Mouse (Mus musculus): ENCODE data around the gene Pecr.
"Not testable (repeated sequence)": the region's sequence is repeated elsewhere in the genome, so short reads cannot be mapped to it uniquely, and the experiment has no call there.

The Pecr gene

DNA sequence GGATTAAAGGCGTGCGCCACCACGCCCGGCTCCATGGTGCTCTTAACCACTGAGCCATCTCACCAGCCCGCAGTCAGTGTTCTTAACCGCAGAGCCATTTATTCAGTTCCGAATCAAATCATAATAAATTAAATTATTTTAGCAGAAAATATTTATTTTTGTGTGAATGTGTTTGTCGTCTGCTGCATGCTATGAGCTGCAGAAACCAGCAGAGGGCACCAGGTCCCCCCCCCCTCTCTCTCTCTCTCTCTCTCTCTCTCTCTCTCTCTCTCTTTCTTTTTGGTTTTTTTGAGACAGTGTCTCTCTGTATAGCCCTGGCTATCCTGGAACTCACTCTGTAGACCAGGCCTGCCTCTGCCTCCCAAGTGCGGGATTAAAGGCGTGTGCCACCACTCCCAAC lies 51.5 kb downstream of the Pecr start:
- DNase-seq: not testable (repeated sequence)

DNA sequence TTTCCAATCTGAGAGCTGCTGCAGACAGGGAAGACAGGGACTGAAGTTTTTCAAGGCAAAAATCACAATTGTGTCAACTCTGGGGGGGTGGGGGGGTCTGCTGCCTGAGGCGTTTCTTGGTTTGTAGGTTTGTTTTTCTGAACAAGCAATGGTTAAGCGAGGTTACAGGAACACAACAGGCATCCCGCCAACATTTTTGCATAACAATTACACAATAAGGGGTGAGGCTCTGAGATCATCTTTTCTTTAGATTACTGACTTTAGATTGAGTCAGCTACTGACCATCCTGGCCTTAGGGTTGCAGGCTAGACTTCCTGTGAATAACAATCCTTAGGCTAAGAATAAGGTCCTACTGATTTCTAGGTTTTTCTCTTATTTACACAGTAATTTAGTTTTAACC lies 55.1 kb downstream of the Pecr start:
- DNase-seq: no peak

DNA sequence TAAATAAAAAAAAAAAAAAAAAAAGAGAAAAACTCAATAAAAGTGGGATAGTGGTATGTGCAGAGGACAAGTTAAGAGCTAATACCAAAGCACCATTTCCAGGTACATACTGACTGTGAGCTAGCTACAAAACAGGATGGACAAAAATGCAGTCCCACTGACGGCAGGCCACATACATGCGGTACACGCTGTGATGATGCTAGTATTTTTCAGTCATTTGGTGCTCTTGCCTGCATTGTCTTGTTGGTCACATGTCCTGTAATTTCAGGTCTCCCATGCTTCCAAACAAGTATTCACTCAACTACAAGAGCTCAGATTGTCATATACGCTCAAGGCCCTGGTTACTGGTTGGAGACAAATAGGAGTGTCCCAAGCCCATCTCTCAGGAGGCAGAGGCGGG lies 56.6 kb downstream of the Pecr start:
- no peak for DNase-seq

DNA sequence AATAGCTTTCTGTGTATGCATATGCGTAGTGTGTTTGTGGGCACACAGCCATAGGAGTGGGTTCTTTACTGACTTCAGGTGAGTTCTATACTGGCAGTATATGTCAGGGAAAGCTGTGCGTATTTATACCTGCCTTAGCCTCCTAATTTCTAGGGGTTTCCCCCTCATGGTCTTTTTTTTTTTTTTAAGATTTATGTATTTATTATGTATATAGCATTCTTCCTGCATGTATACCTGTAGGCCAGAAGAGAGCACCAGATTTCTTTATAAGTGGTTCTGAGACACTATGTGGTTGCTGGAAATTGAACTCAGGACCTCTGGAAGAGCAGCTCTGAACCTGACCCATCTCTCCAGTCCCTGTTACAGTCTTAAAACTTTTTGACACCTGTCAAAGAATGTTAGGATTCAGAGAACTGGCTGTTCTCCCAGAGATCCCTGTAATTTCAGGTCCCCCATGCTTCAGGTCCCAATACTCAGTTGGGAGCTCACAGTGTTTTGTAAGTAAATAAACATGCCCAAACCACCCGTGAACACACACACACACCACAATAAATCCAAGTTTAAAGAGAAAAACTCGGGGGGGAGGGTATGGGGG lies 57.1 kb downstream of the Pecr start:
- DNase-seq: no peak

GRCm38 (mm10) chr1:72226172-72226886 lies 57.8 kb downstream of the Pecr start:
- no peak for DNase-seq

GRCm38 (mm10) chr1:72225720-72226171 lies 58.4 kb downstream of the Pecr start:
- peak; percentile 71 for DNase-seq

DNA sequence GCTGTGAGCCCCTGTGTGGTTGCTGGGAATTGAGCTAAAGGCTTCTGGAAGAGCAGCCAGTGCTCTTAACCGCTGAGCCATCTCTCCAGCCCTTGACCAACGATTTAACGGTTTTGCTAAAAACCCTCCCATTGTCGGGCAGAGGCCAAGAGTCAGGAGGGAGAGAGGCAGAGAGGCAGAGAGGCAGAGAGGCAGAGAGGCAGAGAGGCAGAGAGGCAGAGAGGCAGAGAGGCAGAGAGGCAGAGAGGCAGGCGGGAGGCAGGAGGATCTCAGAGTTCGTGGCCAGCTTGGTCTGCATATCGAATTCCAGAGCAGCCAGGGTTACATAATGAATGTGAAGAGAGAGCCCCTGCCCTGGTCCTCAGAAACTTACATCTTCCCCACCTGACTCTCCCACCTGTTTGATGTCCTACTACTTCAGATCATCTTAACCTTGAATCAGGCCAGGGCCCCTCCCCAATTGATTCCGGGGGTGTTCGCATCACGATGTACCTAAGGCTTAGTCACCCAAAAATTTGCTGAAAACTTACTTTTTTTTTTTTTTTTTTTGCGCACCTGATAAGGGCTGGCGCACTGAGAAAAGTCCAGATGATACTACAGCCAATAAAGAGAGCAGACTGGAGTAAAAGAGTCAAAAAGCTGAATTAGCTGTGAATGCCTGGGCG lies 58.9 kb downstream of the Pecr start:
- no peak for DNase-seq

GRCm38 (mm10) chr1:72220008-72220407 lies 64.1 kb downstream of the Pecr start:
- DNase-seq: no peak

DNA sequence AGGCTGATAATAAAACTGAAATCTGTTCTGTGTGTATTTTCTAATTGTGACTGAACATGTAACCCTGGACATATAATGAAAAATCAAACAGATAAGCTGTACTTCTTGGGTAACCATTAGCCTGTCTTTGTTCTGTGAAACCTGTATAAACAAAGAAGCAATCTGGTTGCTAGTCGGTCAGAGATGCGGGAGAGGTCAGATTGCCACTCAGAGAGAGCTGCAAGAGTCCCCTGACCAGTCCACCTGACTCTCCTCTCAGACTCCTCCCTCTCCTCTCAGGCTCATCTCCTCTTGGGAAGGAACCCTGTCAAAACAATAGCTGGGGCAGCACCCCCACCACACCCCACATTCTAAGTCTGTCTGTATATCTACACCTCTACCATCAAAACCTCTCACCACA lies 65.0 kb downstream of the Pecr start:
- DNase-seq: no peak

- DNase-seq: no peak
Observed at GRCm38 (mm10) chr1:72218626-72219025, 65.5 kb downstream of the Pecr start.

- no peak for DNase-seq
Observed at GRCm38 (mm10) chr1:72216761-72217160, 67.4 kb downstream of the Pecr start.

DNA sequence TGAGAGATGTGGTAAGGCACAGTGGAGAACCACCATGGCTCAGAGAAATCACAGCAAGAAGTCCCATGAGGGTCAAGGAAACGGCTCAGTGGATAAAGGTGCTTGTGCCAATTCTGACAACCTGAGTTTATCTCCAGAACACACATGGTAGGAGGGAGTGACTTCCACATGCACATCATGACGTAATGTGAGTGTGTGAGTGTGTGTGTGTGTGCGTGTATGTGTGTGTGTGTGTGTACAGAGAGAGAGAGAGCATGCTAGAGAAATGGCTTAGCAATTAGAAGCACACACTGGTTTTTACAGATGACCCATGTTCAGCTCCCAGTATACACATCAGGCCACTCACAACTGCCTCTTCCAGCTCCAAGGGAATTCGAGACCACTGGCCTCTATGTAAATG lies 68.9 kb downstream of the Pecr start:
- DNase-seq: no peak

DNA sequence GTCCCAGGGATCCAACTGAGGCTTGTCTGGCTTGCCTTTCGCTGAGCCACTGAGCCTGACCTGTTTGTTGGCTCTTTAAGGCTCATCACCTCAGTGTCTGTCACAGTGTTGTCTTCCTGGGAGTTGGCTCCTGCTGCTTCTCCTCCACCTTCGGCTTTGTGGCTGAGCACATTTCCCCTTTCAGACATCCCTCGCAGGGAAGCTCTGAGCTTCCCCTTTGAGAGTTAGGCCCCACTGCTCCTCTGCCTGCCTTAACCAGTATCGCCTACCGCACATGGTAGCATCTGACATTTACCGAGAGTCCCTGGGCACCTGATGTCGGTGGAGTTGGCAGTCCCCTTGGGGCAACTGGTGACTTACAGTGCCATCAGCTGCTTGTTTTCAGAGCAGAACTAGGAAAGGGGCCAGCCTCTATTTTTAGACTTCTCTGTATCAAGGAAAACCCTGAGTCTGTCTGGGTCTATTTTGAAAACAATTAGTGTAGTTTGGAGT lies 69.6 kb downstream of the Pecr start:
- DNase-seq: no peak

DNA sequence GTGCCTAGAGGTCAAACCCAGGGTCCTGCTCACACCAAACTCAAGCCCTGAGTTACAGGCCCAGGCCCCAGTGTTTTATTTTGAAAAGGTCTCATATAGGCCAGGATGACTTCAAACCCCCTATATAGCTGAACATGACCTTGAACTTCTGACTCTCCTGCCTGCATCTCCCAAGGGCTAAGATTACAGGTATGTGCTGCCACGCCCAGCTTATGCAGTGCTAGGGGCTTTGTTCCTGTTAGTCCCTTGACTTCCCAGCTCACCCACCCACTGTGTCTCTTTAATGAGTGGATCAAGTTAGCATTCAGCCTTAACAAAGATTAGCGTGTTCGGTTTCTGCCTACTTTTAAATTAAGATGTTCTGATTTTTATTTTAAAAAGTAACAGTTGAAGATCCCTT lies 70.2 kb downstream of the Pecr start:
- DNase-seq: no peak

DNA sequence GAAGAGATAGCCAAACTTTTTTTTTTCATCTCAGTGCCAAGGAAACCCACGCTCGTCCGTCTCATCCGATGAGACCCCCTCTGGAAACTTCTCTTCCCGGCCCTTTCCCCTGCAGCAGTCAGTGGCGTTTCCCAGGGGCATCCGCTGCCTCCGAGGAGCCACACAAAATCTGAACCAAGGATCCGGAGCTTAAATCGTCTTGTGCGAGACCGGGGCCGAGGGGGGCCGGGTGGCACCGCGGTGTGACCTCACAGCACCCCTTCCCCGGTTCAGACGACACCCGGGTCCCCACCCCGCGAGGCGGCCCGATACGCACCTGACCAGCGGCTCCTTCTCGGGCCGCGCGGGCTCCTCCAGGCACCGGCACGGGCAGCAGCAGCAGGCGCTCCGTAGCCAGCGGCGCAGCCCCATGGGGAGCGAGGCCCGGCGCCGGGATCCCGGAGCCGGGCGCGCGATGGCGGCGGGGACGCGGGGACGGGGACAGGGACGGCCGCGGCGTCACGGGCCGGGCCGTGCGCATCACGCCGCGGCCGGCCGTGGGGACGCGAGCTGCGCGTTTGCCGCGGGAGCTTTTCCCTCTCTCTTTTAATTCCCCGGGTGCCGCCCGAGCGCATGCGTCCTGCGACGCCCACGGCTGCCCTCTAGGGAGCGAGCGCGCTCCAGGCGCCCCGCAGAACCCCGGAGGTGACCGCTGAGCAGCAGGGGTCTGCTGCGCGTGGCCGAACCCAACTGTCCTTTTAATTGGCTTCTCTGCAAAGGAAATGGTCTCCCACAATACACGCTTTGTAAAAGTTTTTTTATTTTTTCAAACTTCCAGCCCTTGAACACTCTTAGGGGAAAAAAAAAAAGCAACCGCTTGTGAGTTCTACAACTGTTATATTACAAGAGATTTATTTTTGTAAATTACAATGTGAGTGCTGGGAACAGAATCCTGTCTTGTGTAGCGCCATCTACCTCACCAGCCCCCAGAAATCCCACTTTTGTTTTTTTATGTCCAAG lies 72.1 kb downstream of the Pecr start, which contains the start of gene Mreg:
Gene Mreg, minus strand, starts transcription at position 607 of the 999 bp plus-strand sequence.
- DNase-seq: peak; percentile 59

- DNase-seq: no peak
Observed at GRCm38 (mm10) chr1:72210803-72211679, 73.1 kb downstream of the Pecr start.
